Mouse (Mus musculus): ENCODE data around the gene Panx1.

Panx1 gene

DNA sequence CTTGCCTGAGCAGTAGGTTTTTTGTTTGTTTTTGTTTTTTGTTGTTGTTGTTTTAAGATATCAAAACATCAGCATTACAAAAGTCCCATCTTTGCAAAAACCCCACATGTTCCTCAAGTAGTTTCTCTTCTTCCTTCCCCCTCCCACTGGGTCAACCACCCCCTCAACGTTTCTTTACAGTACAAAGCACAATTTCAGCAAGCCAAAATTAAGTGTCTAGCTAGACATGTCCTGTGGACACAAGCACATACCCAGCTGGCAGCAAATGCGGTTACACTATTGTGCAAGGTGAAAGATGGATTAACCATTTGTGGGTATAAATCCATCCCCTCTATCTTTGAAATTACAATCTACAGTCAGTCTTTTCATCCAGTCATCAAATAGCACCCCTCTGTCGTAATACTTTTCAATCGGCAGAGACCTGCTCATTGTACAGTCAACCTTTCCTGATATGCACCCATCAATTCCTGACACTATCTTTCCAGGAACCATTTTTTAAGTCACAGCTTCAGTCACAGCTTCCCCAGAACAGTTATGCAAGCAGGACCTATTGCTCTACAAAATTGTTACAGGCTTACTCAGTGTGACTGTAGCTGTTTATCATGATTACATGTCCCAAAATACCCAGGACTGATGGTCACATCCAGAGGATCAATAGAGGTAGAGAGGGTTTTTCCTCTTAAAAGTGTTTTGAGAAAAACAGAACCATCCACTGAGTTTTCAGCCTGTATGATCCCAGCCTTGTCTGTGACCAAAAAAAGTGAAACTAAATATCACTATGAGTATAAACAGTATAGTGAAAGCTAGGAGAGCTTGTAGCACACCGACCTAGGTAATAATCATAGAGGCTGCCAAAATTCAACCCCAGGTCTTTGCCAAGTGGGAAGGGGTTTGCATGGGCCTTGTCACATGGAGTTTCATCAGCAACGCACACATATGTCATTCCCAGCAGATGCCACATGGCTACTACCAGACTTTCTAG is 70.7 kb downstream of the Panx1 start:
- intact Hi-C loops (cut with DNase I), result no loop called here

DNA sequence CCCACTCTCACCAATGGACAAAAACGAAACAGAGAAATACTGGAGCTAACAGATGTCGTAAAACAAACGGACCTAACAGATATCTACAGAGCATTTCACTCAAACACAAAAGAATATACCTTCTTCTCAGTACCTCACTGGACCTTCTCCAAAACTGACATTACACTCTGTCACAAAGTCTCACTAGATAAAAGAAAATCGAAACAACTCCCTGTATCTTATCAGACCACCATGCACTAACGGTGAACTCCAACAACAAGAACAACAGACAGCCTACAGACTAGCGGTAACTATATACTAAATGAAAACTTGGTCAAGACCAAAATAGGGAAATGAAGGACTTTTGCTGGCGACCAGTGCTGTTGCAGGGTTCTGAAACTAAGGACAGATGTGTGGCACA is 71.5 kb downstream of the Panx1 start:
- intact Hi-C loops (cut with DNase I), result no loop called here

DNA sequence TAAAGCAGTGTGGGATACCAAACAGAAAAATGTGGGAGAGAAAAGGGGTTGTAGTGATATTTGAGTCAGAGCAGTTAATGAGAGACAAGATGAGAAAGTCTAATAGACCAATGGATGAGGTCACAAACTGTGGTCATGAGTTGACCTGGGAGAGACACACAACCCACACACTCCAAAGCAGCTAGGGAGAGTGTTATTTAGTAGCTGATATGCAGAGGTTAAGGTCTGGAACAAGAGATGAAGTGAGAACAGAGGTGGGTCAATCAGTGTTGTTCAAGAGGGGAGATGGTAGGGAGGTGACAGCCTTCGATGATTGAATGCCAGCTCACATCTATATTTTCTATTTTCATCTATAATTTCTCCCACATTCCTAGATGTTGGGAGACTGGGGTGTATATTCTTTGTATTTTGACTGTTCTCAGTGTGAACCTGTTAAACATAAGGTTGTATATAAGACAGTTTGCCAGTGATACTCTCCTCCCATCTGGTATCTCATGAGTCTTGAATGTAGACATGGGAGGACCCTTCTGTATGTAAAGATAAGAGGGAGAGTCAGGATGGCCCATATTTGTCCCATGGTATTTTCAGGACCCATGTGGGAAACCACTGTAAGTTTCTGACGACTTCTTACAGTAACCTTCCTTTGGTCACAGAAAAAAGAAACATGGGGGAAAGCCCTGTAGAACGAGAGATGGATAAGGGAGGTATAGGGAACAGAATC is 74.3 kb downstream of the Panx1 start:
- intact Hi-C loops (cut with DNase I), result no loop called here

DNA sequence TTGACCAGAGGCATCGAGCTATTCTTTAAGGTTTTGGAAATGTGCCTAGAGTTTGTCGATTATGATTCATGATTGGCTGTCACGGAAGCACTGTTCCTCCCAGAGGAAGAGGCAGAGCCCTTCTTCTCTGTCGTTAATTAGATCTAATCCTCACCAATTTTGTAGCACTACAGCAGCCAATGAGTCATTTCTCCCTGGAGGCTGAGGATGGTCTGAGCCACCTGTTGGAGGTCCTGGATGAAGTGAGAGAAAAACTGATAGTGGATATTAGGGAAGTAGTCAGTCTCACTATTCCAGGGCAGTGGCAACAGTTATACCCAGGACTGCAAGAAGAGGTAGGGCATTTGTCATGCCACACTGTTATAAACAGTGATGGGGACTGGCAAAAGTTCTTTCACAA is 75.1 kb downstream of the Panx1 start:
- intact Hi-C loops (cut with DNase I), result no loop called here

DNA sequence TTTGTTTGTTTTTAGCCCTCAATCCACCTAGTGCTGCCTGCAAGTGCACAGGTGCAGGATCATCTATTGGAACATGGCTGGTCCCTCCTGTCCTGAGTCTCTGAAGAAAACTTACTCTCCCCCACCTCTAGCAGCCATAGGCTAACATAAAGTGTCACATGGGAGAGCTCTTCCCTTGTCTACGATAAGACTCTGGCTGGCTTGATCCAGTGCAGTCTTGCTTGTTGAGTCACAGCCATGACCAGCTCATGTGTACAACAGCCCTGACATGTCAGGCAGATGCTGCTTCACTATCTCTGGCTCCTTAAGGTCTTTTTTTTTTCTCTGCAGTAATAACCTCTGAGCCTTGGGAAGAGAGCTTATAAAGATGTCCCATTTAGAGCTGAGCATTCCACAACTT is 77.7 kb downstream of the Panx1 start:
- intact Hi-C loops (cut with DNase I), result no loop called here

DNA sequence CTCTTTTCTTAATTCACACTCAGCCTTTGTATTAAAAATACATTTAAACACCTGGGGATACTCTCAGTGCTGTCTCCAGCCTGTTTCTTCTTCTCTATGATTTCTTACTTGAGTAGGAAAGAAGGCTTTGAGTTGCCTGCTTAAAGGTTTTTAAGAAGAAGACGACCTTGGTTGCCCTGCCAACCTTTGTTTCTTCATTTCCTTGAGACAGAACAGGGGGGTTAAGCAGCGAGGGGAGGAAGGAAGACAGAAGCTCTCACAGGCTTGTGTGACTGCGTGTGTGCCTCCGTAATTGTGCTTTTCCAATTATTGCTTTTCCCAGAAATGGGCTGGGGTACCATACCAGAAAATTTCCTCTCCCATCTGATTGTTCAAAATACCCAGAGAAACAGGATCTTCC is 78.5 kb downstream of the Panx1 start:
- intact Hi-C loops (cut with DNase I), result no loop called here

DNA sequence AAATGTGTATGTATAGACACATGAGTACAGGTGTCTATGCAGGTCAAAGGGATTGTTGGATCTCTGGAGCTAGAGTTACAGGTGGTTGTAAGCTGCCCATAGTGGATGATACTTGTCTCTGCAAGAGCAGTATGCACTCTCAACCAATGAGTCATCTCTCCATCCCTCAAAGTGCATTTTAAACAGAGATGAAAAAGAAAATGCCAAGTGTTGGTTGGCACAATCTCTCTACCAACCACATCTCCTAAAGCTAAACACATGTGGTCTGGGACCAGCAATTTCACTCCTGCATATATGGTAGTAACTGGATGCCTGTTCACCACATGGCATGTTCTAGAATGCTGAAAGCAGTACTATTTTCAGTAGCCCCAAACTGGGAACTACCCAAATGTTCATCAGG is 79.9 kb downstream of the Panx1 start:
- intact Hi-C loops (cut with DNase I), result no loop called here

DNA sequence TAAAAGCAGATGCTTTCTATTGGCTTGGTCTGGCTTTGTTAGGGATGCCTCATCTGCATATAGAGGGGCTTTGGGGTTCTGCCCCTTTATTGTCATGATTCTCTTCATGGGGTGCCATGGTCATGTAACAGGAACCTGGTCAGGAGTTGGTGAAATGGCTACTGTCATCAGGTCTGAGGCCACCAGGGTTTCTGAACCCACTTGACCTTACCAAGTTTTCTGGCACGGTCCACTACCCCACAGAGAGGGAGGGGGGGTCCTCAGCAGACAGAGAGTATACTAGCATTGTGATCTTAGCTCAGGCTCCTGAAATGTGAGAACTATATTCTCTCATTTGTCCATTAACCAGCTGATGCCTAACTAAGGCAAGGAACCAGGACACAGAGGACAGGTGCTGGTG is 82.5 kb downstream of the Panx1 start:
- intact Hi-C loops (cut with DNase I), result no loop called here

DNA sequence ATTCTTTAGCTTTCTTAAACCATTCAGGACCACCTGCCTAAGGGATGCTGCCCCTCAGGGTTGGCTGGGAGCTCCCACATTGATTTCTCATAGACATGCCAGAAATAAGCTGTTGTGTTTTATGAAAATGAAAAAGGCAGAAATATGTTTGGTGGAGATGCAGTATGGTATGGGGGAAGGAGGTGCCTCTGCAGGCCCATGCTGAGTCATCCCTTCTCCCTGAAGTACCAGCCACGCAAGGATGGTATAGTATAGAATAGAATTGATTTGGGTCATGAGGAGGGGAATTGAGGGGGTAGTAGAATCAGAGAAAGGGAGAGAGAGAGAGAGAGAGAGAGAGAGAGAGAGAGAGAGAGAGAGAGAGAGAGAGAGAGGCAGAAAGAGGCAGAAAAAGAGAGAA is 90.6 kb downstream of the Panx1 start:
- intact Hi-C loops (cut with DNase I), result no loop called here

Data from adrenal gland (tissue).